Mouse (Mus musculus) midbrain, embryonic 15.5 days (tissue): ENCODE measurements around the gene AI413582. TPM values are rescaled to one million over a fixed set of nuclear protein-coding genes. Genes with fewer than 3 reads are reported as not detected.
A peak's percentile ranks its signal among the peaks of the same experiment; 100 is the strongest.

Experiments
- ATAC-seq: fragments of 200-750 bp; cut with Nextera tagmentation; replicated peaks from 2 replicates; pipeline ENCODE4 v1.8.0; 2017; ENCODE audit warnings: moderate TSS enrichment
- H3K27ac ChIP-seq: fragments of 300-500 bp; sonication (generic); 2 replicates; pipeline ENCODE4 v1.5.1; 2015; ENCODE audit warnings: mild to moderate bottlenecking, inconsistent platforms
- H3K27me3 ChIP-seq: fragments of 300-500 bp; sonication (generic); replicated peaks from 2 replicates; pipeline ENCODE4 v1.6.1; 2015; ENCODE audit warnings: inconsistent platforms
- H3K36me3 ChIP-seq: fragments of 300-500 bp; sonication (generic); replicated peaks from 2 replicates; pipeline ENCODE4 v1.6.1; 2015; ENCODE audit warnings: inconsistent platforms
- H3K4me1 ChIP-seq: fragments of 300-500 bp; sonication (generic); 2 replicates; pipeline ENCODE4 v1.6.1; 2015; ENCODE audit warnings: inconsistent platforms
- H3K4me2 ChIP-seq: fragments of 300-500 bp; sonication (generic); 2 replicates; pipeline ENCODE4 v1.6.1; 2015; ENCODE audit warnings: inconsistent platforms, mild to moderate bottlenecking, moderate library complexity
- H3K4me3 ChIP-seq: fragments of 300-500 bp; sonication (generic); 2 replicates; pipeline ENCODE4 v1.5.1; 2015; ENCODE audit warnings: mild to moderate bottlenecking, inconsistent platforms
- H3K9ac ChIP-seq: fragments of 300-500 bp; sonication (generic); 2 replicates; pipeline ENCODE4 v1.6.1; 2015; ENCODE audit warnings: mild to moderate bottlenecking, inconsistent platforms
- H3K9me3 ChIP-seq: fragments of 300-500 bp; sonication (generic); 2 replicates; pipeline ENCODE4 v1.6.1; 2016; ENCODE audit warnings: inconsistent platforms
- WGBS: fragments of 180-500 bp; shearing (Covaris S2); methylation state at CpG from one replicate; pipeline ENCODE4 v1.1.7; 2015; ENCODE audit warnings: mixed read lengths; 5-methylcytosine and 5-hydroxymethylcytosine counted together
- polyA plus RNA-seq: library from polyadenylated mRNA; unstranded; fragments of >200 nt; fragmentation: Nextera tagmentation; extraction: Ambion mirVana; gene quantifications from 2 replicates; pipeline ENCODE4 v1.2.1, GENCODE M21; 2015

AI413582 gene
- polyA plus RNA-seq, 1 experiment from 2014 or later, result 57.0 TPM

- no peak overlapping the region for H3K4me2 ChIP-seq
- H3K9me3 ChIP-seq, result no peaks in the 10 kb centered on the region
- H3K27me3 ChIP-seq, result no peaks in the 10 kb centered on the region
- no peak overlapping the region for H3K27ac ChIP-seq
- H3K4me3 ChIP-seq, result no peak overlapping the region
- 90% methylated on average over 10 of the region's 10 CpGs for WGBS
- no peak for ATAC-seq
- no peaks in the 10 kb centered on the region for H3K4me1 ChIP-seq
- H3K36me3 ChIP-seq, result peaks cover 12% of the 10 kb centered on the region; the same call in 1 of the 2 replicates
- no peak overlapping the region for H3K9ac ChIP-seq
Observed at GRCm38 (mm10) chr17:27575116-27575776, 9.7 kb upstream of the AI413582 start.

GRCm38 (mm10) chr17:27574470-27575115 is 9.0 kb upstream of the AI413582 start:
- H3K4me3 ChIP-seq, result no peak overlapping the region
- H3K4me2 ChIP-seq, result no peak overlapping the region
- no peak overlapping the region for H3K27ac ChIP-seq
- H3K9me3 ChIP-seq, result no peaks in the 10 kb centered on the region
- WGBS, result 87% methylated on average over 16 of the region's 16 CpGs
- H3K4me1 ChIP-seq, result no peaks in the 10 kb centered on the region
- H3K36me3 ChIP-seq, result peaks cover 12% of the 10 kb centered on the region; the same call in 1 of the 2 replicates
- ATAC-seq, result no peak
- H3K27me3 ChIP-seq, result no peaks in the 10 kb centered on the region
- no peak overlapping the region for H3K9ac ChIP-seq

GRCm38 (mm10) chr17:27573772-27574320 is 8.3 kb upstream of the AI413582 start:
- no peaks in the 10 kb centered on the region for H3K4me1 ChIP-seq
- H3K9ac ChIP-seq, result no peak overlapping the region
- H3K4me2 ChIP-seq, result no peak overlapping the region
- H3K27ac ChIP-seq, result no peak overlapping the region
- no peak overlapping the region for H3K4me3 ChIP-seq
- H3K9me3 ChIP-seq, result no peaks in the 10 kb centered on the region
- no peak for ATAC-seq
- H3K36me3 ChIP-seq, result peaks cover 5% of the 10 kb centered on the region; the same call in 1 of the 2 replicates
- WGBS, result 90% methylated on average over 10 of the region's 10 CpGs
- H3K27me3 ChIP-seq, result no peaks in the 10 kb centered on the region

- Histone ChIP-seq H3K4me3 (no peak overlapping the region), H3K27me3 (no peaks in the 10 kb centered on the region), H3K9ac (no peak overlapping the region), H3K4me2 (no peak overlapping the region), H3K4me1 (peaks cover 7% of the 10 kb centered on the region), H3K36me3 (no peaks in the 10 kb centered on the region), H3K9me3 (no peaks in the 10 kb centered on the region), H3K27ac (no peak overlapping the region)
- ATAC-seq, result no peak
- WGBS, result 80% methylated on average over 8 of the region's 8 CpGs
Observed at GRCm38 (mm10) chr17:27571315-27571714, 5.8 kb upstream of the AI413582 start.

- Histone ChIP-seq H3K4me1 (peaks cover 29% of the 10 kb centered on the region), H3K9ac (no peak overlapping the region), H3K4me2 (no peak overlapping the region), H3K27me3 (no peaks in the 10 kb centered on the region), H3K4me3 (no peak overlapping the region), H3K36me3 (no peaks in the 10 kb centered on the region), H3K27ac (no peak overlapping the region), H3K9me3 (no peaks in the 10 kb centered on the region)
- no peak for ATAC-seq
- WGBS, result 87% methylated on average over 5 of the region's 5 CpGs
Observed at GRCm38 (mm10) chr17:27568228-27568627, 2.7 kb upstream of the AI413582 start.

- Histone ChIP-seq H3K4me1 (peaks cover 31% of the 10 kb centered on the region), H3K36me3 (no peaks in the 10 kb centered on the region), H3K9me3 (no peaks in the 10 kb centered on the region), H3K27me3 (no peaks in the 10 kb centered on the region), H3K4me2 (peak overlapping the region; percentile 93), H3K9ac (peak overlapping the region; percentile 70), H3K4me3 (peak overlapping the region; percentile 78), H3K27ac (peak overlapping the region; percentile 69; the same call in 1 of the 2 replicates)
- under 1% methylated on average over 13 of the region's 13 CpGs for WGBS
- no peak for ATAC-seq
Observed at GRCm38 (mm10) chr17:27565942-27566267, 349 bp upstream of the AI413582 start.

GRCm38 (mm10) chr17:27564391-27565162 is 979 bp downstream of the AI413582 start:
- Histone ChIP-seq H3K9me3 (no peaks in the 10 kb centered on the region), H3K27me3 (no peaks in the 10 kb centered on the region), H3K36me3 (no peaks in the 10 kb centered on the region), H3K4me1 (peaks cover 31% of the 10 kb centered on the region), H3K9ac (peak overlapping the region; percentile 73), H3K4me3 (peak overlapping the region; percentile 78), H3K27ac (peak overlapping the region; percentile 71; the same call in 1 of the 2 replicates), H3K4me2 (peak overlapping the region; percentile 93)
- no peak for ATAC-seq
- WGBS, result 13% methylated on average over 20 of the region's 20 CpGs

- WGBS, result 57% methylated on average over 7 of the region's 7 CpGs
- H3K27ac ChIP-seq, result no peak overlapping the region
- H3K9me3 ChIP-seq, result no peaks in the 10 kb centered on the region
- no peak overlapping the region for H3K4me3 ChIP-seq
- H3K4me2 ChIP-seq, result peak overlapping the region; percentile 93; the same call in 1 of the 2 replicates
- H3K9ac ChIP-seq, result no peak overlapping the region
- peaks cover 36% of the 10 kb centered on the region for H3K4me1 ChIP-seq
- ATAC-seq, result no peak
- H3K36me3 ChIP-seq, result no peaks in the 10 kb centered on the region
- no peaks in the 10 kb centered on the region for H3K27me3 ChIP-seq
Observed at GRCm38 (mm10) chr17:27563771-27564244, 1.7 kb downstream of the AI413582 start.

GRCm38 (mm10) chr17:27561809-27562526 is 3.6 kb downstream of the AI413582 start:
- no peak for ATAC-seq
- WGBS, result 58% methylated on average over 7 of the region's 11 CpGs
- no peak overlapping the region for H3K9ac ChIP-seq
- H3K27ac ChIP-seq, result no peak overlapping the region
- no peaks in the 10 kb centered on the region for H3K27me3 ChIP-seq
- no peak overlapping the region for H3K4me2 ChIP-seq
- no peak overlapping the region for H3K4me3 ChIP-seq
- H3K4me1 ChIP-seq, result peaks cover 51% of the 10 kb centered on the region
- H3K9me3 ChIP-seq, result no peaks in the 10 kb centered on the region
- H3K36me3 ChIP-seq, result no peaks in the 10 kb centered on the region

GRCm38 (mm10) chr17:27560926-27561480 is 4.6 kb downstream of the AI413582 start:
- no peak for ATAC-seq
- no peak overlapping the region for H3K4me3 ChIP-seq
- H3K9me3 ChIP-seq, result no peaks in the 10 kb centered on the region
- 89% methylated on average over 13 of the region's 13 CpGs for WGBS
- H3K4me1 ChIP-seq, result peaks cover 44% of the 10 kb centered on the region
- H3K9ac ChIP-seq, result no peak overlapping the region
- no peaks in the 10 kb centered on the region for H3K36me3 ChIP-seq
- H3K27me3 ChIP-seq, result no peaks in the 10 kb centered on the region
- H3K27ac ChIP-seq, result no peak overlapping the region
- no peak overlapping the region for H3K4me2 ChIP-seq

GRCm38 (mm10) chr17:27559596-27559995 is 6.0 kb downstream of the AI413582 start:
- Histone ChIP-seq H3K4me2 (no peak overlapping the region), H3K4me1 (peaks cover 46% of the 10 kb centered on the region), H3K27me3 (0 out of 2 replicates have a peak, but pooled peaks cover 5% of the 10 kb centered on the region), H3K9me3 (no peaks in the 10 kb centered on the region), H3K36me3 (no peaks in the 10 kb centered on the region), H3K9ac (no peak overlapping the region), H3K27ac (no peak overlapping the region), H3K4me3 (no peak overlapping the region)
- no peak for ATAC-seq
- WGBS, result 77% methylated on average over 10 of the region's 12 CpGs
